Mouse (Mus musculus) E14TG2a.4 (cell line): ENCODE measurements around the gene Prdm1.

Experiments
- H3K27me3 ChIP-seq: 2 replicates; pipeline ENCODE4 v1.6.1; 2014; ENCODE audit warnings: low read length, control low read depth; ENCODE audit not compliant: insufficient read depth
- H3K36me3 ChIP-seq: 2 replicates; pipeline ENCODE4 v1.6.1; 2014; ENCODE audit warnings: low read length, control low read depth; ENCODE audit not compliant: insufficient read depth
- H3K4me1 ChIP-seq: replicated peaks from 2 replicates; pipeline ENCODE4 v1.6.1; 2014; ENCODE audit warnings: low read depth, low read length, control low read depth
- H3K4me3 ChIP-seq: replicated peaks from 2 replicates; pipeline ENCODE4 v1.5.1; 2014; ENCODE audit warnings: mild to moderate bottlenecking, low read length
- H3K9me3 ChIP-seq: 2 replicates; pipeline ENCODE4 v1.6.1; 2014; ENCODE audit warnings: low read length, control low read depth
- CTCF ChIP-seq: conservative IDR thresholded peaks from 2 replicates; pipeline ENCODE4 v1.5.1; 2014; ENCODE audit warnings: low read length
- NANOG ChIP-seq: IDR thresholded peaks from 2 replicates; pipeline ENCODE4 v1.6.1; 2014; ENCODE audit warnings: borderline replicate concordance, low read length, mixed read lengths
- POU5F1 ChIP-seq: IDR thresholded peaks from 2 replicates; pipeline ENCODE4 v1.6.1; 2014; ENCODE audit warnings: low read length, borderline replicate concordance

The Prdm1 gene

DNA sequence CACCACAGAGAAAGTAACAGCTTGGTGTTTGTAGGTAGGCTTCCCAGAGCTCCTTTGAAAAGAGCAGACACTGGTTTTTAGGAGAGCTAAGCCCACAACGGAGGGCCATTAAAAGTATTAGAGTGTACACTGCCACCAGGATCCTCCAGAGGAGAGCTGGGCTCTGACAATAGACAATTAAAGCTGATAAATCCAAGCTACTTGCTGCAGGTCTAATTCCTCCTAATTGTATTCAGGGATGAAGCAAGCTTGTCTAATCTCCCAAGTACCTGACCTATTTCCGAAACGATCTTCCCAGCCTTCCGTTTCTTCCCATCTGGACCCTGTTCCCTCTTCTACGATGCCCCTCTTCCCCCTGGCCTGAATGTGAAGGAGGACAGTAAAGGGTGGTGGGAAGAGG, 63.7 kb downstream of the Prdm1 start:
- 0 out of 2 replicates have a peak, but pooled peaks cover 3% of the 10 kb centered on the region for H3K27me3 ChIP-seq
- TF ChIP-seq NANOG (no peak), CTCF (no peak), POU5F1 (no peak)
- H3K4me3 ChIP-seq = no peak overlapping the region
- no peaks in the 10 kb centered on the region for H3K9me3 ChIP-seq
- no peaks in the 10 kb centered on the region for H3K36me3 ChIP-seq
- H3K4me1 ChIP-seq = peaks cover 52% of the 10 kb centered on the region

DNA sequence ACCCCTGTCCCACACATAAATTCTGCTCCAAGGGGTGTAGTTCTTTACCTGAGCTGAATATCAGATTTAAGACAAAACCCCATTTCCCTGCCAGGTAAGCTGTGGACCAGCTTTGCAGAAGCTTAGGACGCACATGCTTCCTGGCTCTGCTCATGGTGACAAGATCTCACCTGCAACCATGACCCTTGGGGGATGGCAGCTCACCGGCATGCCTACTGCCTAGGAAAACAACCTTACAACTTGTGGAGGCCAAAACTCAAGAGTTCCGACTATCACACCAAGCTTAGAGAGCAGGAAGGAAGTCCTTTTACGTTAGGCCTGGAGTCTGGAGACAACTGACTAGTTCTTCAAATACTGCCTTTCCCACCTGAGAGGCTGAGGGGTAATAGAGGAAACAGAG, 64.4 kb downstream of the Prdm1 start:
- H3K9me3 ChIP-seq = no peaks in the 10 kb centered on the region
- no peaks in the 10 kb centered on the region for H3K36me3 ChIP-seq
- no peak for TF ChIP-seq CTCF
- TF ChIP-seq POU5F1 = no peak
- no peak for TF ChIP-seq NANOG
- H3K4me1 ChIP-seq = peaks cover 51% of the 10 kb centered on the region
- H3K27me3 ChIP-seq = 0 out of 2 replicates have a peak, but pooled peaks cover 3% of the 10 kb centered on the region
- H3K4me3 ChIP-seq = no peak overlapping the region

DNA sequence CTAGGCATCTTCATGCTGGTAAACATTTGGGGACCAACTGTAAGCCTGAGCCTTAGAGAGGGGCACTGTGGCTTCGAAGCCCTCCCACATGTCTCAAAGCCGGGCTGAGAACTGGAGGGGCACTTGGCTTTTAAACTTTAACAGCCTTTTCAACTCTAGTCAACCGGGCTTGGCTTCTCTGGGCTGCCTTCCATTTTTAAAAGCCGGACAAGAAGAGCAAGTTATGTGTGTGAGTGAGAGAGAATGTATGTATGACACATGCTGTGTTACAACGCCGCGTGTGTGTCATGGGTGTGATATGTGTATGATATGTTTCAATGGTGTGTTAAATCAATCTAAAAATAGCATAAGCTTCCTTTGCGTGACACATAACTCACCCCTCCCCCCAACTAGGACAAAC, 66.0 kb downstream of the Prdm1 start:
- peaks cover 8% of the 10 kb centered on the region for H3K27me3 ChIP-seq
- H3K9me3 ChIP-seq = no peaks in the 10 kb centered on the region
- H3K4me1 ChIP-seq = peaks cover 55% of the 10 kb centered on the region
- TF ChIP-seq CTCF (no peak), POU5F1 (no peak), NANOG (no peak)
- no peak overlapping the region for H3K4me3 ChIP-seq
- H3K36me3 ChIP-seq = no peaks in the 10 kb centered on the region

DNA sequence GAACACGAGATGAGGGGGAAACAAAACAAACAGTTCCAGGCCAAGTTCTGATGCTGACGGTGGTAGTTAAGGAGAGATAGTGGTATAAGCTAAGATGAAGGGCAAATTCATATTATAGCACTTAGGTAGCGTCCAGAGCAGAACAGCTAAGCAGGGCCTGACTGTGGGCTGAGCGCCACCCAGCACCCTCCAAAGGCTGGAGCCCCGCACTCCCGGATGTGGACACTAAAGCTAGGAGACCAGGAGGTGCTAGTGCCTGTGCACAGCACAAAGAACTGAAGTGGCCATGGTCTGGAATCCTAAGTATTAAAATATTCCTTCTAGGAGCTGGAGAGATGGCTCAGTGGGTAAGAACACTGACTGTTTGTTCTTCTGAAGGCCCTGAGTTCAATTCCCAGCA, 67.2 kb downstream of the Prdm1 start:
- Histone ChIP-seq H3K9me3 (no peaks in the 10 kb centered on the region), H3K36me3 (no peaks in the 10 kb centered on the region; the same call in 1 of the 2 replicates), H3K4me3 (no peak overlapping the region), H3K27me3 (peaks cover 20% of the 10 kb centered on the region), H3K4me1 (peaks cover 68% of the 10 kb centered on the region)
- TF ChIP-seq CTCF = no peak
- TF ChIP-seq NANOG = no peak
- TF ChIP-seq POU5F1 = no peak

GRCm38 (mm10) chr10:44460095-44460810, 68.0 kb downstream of the Prdm1 start:
- peaks cover 27% of the 10 kb centered on the region for H3K27me3 ChIP-seq
- TF ChIP-seq CTCF (peak; percentile 20; the same call in 1 of the 2 replicates), POU5F1 (no peak), NANOG (no peak)
- peaks cover 71% of the 10 kb centered on the region for H3K4me1 ChIP-seq
- no peaks in the 10 kb centered on the region for H3K9me3 ChIP-seq
- peaks cover 6% of the 10 kb centered on the region for H3K36me3 ChIP-seq
- no peak overlapping the region for H3K4me3 ChIP-seq

GRCm38 (mm10) chr10:44459321-44460000, 68.8 kb downstream of the Prdm1 start:
- H3K27me3 ChIP-seq = peaks cover 27% of the 10 kb centered on the region

DNA sequence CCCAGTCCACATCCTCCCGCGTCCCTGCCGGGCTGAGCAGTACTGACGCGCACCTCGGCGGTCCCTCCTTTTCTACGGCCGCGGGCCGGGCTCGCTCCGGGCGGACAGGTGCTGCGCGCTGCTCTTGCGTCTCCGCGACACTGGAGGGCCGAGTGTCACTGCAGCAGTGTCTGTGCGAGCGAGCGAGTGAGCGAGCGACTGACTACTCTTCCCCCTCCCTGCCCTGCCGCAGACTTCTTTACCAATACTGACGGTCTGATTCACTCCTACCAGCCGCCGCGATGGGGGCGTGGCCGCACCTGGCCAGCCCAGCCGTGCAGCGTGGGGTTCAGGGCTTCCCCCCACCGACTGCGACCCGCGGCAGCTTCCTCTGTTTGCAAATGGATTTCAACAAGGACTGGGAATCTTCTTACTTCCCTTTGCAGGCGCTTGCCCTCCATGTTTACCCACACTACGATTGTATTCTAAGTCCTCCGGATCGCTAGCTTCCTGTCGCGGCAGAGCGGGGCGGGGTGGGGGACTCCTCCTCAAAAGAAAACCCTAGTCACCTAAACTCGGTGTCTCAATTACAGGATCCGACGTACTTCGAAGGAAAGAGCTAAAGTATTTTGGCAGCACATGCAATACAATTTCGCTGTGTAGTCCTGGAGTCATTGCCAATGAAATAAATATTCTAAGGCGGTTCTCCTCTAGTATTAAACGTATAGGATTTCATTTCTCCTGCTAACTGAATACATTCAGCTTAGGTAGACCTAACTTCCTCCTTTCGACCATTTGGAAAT, 69.6 kb downstream of the Prdm1 start:
- Histone ChIP-seq H3K4me3 (peak overlapping the region; percentile 83), H3K36me3 (peaks cover 12% of the 10 kb centered on the region), H3K9me3 (no peaks in the 10 kb centered on the region), H3K4me1 (peaks cover 77% of the 10 kb centered on the region), H3K27me3 (peaks cover 24% of the 10 kb centered on the region)
- no peak for TF ChIP-seq NANOG
- no peak for TF ChIP-seq POU5F1
- TF ChIP-seq CTCF = no peak

More at GRCm38 (mm10) chr10:44459321-44460000, 68.8 kb downstream of the Prdm1 start:
- Histone ChIP-seq H3K4me1 (peaks cover 75% of the 10 kb centered on the region), H3K4me3 (peak overlapping the region; percentile 83), H3K9me3 (no peaks in the 10 kb centered on the region), H3K36me3 (peaks cover 9% of the 10 kb centered on the region)
- TF ChIP-seq NANOG = no peak
- TF ChIP-seq POU5F1 = no peak
- TF ChIP-seq CTCF = no peak
